Mouse (Mus musculus) liver, adult 2 months (tissue): ENCODE results near the gene Vcan.

Experiments used
- CTCF ChIP-seq: fragments of 200-500 bp; IDR thresholded peaks from 2 replicates; pipeline ENCODE4 v1.5.1; 2011; ENCODE audit warnings: low read depth, low read length, control low read depth
- POLR2A ChIP-seq: fragments of 200-500 bp; IDR thresholded peaks from 2 replicates; pipeline ENCODE4 v1.6.1; 2011; ENCODE audit warnings: low read length, control low read depth; ENCODE audit not compliant: insufficient read depth; ENCODE audit errors: extremely low read depth

DNA sequence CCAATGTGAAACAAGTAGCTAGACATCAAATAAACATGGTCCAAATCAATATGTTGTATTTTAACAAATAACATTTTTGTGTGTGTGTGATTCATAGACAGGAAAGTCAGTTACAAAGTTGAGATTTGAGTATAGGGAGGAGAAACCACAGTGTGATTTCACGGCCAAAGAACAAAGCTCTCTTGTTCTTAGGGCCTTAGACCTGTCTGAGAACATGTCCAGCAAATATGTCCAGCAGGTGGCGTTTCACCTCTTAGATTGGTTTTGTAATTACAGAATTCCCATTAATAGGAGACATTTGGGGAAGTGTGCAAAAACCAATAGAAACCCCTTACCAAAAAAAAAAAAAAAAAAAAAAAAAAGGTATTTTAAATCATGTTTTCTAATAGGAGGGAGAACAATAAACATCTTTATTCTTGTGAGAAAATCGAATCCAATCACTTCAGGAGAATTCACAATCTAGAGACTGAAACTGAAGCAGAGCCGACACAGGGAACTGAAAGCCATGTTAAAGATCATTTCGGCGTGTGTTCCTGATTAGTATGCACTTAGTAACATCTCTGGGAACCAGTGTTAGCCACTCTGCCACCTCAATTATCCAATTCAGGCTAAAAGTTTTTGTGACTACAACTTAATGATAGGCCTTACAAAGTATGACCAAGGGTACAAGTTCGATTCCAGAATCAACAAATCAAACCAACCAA lies 37.1 kb upstream of the Vcan start:
- TF ChIP-seq POLR2A (no peak), CTCF (peak; percentile 33; the same call in 1 of the 2 replicates)
